Mouse (Mus musculus) adipocyte (in vitro differentiated cells): ENCODE results near the gene Olfr825.
"Not testable (repeated sequence)": the region's sequence is repeated elsewhere in the genome, so short reads cannot be mapped to it uniquely, and the experiment has no call there.

ENCODE experiments used
- DNase-seq: peaks from one replicate; pipeline ENCODE4 v3.0.0-alpha.2; 2016; ENCODE audit warnings: low spot score

The Olfr825 gene

DNA sequence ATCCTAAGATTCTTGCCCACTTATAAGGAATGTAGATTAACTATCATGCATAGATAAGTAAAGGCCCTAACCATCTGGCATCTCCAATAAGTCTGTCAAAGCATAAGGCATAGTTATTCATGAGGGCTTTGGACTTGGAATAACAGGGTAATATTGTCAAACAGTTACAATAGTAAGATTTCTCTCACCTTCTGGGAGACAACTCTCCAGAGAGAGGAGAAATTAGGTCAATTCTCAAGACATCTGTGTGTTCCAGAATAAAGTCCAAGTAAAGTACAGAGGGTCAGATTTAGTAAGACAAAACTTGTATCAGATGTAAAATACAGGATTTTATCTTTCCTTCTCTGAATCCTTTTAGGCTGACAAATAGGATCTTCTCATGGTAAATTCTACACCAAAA, at the start of gene Olfr825:
TSS of gene Olfr825 (minus strand) at position 101 of the 400 bp plus-strand sequence.
- DNase-seq, result no peak

DNA sequence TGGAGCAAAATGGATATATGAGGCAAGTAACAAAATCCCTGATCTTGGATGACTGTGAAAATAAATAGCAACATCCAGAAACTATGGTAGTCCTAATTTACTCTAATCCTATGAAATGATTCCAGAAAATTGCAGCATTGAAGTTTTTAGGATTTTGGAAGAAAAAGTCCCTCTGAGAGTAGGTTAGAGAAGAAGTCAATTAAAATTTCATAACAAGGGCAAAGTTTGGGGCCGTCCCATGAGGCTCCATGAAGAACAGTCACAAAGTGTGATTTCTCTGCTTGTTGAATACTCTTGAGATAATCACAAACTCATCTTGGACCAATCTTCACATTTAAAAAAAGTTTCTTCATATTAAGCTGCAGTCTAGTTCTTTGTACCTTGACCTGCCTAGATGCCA, 47.7 kb upstream of the Olfr825 start, which contains the start of gene Olfr827:
TSS of gene Olfr827 (minus strand) at position 101 of the 400 bp plus-strand sequence.
- no peak for DNase-seq

DNA sequence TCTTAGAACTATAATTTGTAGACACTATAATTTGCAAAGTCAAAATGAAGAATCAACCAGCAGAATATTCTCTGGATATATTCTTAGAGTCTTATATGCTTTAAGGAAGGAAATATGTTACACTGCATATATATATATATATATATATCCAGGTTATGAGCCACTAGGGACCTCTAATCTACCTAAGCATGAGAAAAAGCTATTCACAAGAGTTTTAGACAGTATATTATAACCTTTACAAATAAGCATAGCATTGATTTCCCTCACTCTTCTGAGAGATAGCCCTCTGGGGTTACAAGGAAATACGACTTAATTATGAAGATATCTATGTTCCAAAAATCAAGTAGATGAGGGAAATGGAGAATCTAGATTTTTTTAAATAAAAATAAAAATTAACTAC, 17.5 kb upstream of the Olfr825 start, which contains the start of gene Olfr826:
TSS of gene Olfr826 (minus strand) at position 101 of the 400 bp plus-strand sequence.
- DNase-seq, result no peak

DNA sequence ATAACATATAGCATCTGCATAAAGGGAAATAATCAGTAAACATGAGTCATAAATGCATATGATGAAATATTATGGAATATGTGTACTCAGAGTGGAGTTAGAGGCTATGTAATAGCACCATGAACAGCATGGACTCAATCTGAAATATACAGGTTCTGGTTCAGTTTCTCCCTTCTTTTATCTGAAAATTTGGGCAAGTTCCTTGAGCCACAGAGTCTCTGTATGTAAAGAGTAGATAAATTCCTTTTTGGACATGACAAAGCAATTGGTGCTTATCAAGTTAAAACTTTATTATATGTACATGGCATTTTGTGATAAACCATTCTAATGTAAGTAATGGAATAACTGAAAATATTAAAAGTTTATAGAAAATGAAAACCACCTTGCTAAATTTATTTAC, 1.4 kb downstream of the Olfr825 start:
- no peak for DNase-seq

DNA sequence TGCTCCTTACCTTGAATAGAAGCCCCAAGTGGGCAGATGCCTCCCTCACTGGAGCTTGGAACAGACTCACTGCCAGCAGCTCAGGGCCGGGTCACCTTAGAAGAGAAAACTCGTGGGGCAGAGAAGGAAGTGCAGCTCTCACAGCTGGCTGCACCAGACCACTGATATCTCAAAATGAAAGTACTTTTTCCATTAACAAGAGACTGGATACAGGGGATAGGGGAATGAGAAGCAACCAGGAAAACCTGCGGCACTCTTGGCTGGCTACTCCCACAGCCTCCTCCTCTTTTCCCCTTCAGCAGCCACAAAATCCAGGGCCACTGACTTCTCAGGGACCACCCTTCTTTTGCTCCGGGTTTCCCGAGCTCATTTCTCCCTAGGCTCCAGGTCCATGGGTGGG, 22.4 kb downstream of the Olfr825 start:
- no peak for DNase-seq

DNA sequence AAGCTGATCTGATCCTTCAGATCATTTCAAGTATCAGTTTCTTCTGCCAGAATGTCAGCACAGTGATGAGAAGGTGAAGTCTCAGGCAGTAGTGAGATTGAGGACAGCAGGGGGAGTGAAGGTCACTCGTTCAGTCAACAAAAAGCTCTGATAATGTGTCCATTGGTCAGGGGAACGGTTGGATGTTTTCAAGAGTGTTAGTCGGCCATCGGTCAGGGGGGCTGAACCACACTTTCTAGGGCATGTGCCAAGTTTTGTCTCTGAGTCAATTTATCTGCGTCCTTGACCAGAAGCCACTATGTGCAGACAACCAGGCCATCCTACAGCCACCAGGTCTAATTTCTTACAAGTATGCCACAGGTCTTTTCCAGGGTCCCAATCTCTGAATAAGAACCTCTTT, 24.1 kb downstream of the Olfr825 start:
- DNase-seq, result not testable (repeated sequence)

DNA sequence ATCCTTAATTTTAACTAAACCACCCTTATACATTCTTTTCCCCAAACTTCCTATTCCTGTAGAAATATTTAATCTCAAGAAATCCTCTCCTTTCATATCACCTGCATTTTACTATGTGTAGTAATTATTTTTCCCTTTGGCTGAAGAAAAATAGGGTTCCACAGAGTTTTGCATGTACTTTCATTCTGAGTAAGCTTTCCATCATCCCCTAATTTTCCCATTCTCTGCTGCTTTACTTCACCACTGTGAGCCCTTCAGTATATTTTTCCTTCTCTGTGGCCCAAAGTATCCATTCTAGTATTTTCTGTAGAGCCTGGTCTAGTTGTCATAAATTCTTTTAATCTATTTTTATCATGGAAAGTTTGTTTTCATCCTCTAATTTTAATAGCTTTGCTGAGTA, 31.8 kb downstream of the Olfr825 start:
- no peak for DNase-seq

DNA sequence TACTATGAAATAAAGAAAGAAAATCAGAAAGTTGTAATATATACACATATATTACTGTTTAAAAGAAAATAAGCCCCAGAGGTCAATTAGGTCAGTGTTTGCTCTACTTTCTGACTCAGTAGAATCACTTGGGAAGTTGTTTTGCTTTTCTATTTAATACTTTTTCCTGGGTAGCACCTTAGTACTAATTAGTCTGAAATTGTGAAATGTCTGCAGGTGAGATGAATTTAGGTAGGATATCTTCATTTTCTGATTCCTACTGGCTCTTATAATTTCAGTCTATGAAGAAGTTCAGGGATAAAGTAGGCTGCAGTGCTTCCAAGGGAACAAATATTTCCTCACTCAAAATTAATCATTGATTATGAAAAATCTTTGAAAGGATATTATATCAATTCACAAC, 36.7 kb downstream of the Olfr825 start, which contains the start of gene Olfr824:
TSS of gene Olfr824 (minus strand) at position 101 of the 400 bp plus-strand sequence.
- DNase-seq, result not testable (repeated sequence)

DNA sequence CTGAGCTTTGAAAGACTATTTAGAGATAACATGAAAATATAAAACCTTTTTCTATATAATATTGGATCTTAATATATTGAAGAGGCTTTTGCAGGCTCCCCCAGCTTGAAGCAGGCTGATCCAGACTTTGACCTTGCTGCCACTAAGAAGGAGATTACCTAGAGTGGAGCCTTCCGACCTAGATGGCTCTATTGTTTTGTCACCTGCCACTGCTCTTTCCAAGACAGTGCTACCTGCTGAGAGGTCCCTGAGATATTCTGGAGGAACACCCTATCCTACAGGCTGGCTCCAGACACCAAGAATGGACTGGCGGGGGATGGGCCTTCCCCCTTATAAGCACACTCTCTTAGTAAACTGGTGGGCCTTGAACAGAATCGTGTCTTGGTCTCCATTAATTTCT, 50.5 kb downstream of the Olfr825 start:
- DNase-seq, result not testable (repeated sequence)

DNA sequence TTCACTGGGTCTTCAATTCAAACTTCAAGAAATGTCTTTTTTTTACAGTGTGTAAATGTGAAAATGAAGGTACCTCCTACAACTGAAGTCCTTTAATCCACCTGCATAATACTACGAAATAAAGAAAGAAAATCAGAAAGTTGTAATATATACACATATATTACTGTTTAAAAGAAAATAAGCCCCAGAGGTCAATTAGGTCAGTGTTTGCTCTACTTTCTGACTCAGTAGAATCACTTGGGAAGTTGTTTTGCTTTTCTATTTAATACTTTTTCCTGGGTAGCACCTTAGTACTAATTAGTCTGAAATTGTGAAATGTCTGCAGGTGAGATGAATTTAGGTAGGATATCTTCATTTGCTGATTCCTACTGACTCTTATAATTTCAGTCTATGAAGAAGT, 51.3 kb downstream of the Olfr825 start, which contains the start of gene Olfr823:
TSS of gene Olfr823 (minus strand) at position 101 of the 400 bp plus-strand sequence.
- DNase-seq, result not testable (repeated sequence)
